Mouse (Mus musculus) megakaryocyte, embryonic 14.5 days (primary cell): ENCODE data around the gene Slc36a3.

Source experiments
- FLI1 ChIP-seq: IDR thresholded peaks from 2 replicates; pipeline ENCODE4 v1.6.1; 2012; ENCODE audit warnings: low read length, inconsistent platforms, mixed read lengths
- GATA1 ChIP-seq: IDR thresholded peaks from 3 replicates; pipeline ENCODE4 v1.6.1; 2012; ENCODE audit warnings: mixed read lengths, low read length, inconsistent platforms, borderline replicate concordance

DNA sequence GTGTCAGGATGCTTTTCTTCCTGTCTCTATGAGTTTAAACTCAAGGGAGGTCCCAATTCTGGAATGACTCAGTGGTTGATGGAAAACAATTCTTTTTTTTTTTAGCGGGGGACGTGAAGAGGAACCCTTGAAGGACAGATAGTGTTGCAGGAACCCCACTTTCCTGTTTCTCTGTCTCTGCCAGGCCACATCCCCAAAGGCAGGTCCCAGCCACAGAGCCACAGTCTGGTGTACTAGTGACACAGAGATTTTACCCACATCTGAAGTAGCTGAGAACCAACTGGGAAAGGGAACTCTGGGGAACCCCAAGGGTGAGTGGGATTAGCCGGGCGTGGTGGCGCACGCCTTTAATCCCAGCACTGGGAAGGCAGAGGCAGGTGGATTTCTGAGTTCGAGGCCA lies 14.2 kb upstream of the Slc36a3 start:
- TF ChIP-seq FLI1 (no peak), GATA1 (no peak)
